Mouse (Mus musculus): ENCODE results near the gene Hils1. TPM values are rescaled to one million over a fixed set of nuclear protein-coding genes. Genes with fewer than 3 reads are reported as not detected.

Hils1 gene
- not detected for total RNA-seq (2021)

DNA sequence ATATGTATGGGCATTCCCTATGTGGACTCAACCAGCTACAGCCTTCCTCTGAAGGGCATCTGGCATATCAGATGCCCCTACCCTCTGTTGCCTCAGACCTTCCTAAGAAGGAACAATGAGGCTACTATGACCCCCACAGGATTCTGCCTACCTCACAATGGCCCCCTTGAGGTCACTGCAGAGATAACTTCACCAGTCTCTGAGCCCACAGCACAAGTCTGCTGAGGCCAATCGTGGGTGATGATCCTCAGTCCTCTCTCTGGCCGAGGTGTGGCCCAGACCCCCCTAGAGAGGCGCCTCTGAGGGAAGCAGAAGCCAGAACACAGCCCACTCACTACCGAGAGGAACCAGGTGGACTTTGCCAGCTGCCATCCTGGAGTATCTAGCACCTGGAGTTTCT is at the start of gene Hils1:
TSS of gene Hils1 (plus strand) at position 175 of the 400 bp plus-strand sequence.
- no peak for DNase-seq (ENCODE audit: extremely low spot score in 1 of 2, low spot score in 1 of 2)

DNA sequence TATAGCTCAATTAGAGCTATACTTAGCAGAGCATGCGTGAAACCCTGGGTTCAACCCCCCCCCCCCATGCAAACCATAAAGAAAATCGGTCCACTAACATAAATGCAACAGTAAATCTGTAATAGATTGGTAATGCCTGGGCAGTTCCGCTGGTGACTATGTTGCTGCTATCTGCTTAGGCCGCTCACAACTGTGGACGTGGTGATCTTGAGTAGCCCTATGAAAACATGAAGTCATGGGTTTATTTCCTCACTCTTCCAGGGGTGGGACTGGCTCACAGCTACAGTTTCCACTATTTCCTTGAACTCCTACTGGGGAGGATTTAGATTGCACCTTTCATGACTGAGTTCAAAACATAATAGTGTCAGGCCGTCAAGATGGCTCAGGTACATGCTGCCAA is 49.7 kb upstream of the Hils1 start:
- DNase-seq (ENCODE audit: extremely low spot score in 1 of 2, low spot score in 1 of 2) = no peak

- DNase-seq (ENCODE audit: extremely low spot score in 1 of 2, low spot score in 1 of 2) = no peak
Observed at GRCm38 (mm10) chr11:94920996-94921401, 46.4 kb upstream of the Hils1 start.

DNA sequence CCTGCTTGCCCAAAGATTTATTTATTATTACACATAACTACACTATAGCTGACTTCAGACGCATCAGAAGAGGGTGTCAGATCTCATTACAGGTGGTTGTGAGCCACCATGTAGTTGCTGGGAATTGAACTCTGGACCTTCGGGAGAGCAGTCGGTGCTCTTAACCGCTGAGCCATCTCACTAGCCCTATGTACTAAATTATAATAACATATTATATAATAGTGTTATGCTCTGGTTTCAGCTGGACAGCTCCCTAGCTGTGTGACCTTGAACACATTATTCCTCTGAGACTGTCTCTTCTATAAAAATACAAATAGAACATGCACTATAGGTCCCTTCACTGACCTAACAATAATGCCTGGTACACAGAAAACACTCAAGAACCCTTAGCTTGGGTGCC is 42.4 kb upstream of the Hils1 start:
- no peak for DNase-seq (ENCODE audit: extremely low spot score in 1 of 2, low spot score in 1 of 2)

DNA sequence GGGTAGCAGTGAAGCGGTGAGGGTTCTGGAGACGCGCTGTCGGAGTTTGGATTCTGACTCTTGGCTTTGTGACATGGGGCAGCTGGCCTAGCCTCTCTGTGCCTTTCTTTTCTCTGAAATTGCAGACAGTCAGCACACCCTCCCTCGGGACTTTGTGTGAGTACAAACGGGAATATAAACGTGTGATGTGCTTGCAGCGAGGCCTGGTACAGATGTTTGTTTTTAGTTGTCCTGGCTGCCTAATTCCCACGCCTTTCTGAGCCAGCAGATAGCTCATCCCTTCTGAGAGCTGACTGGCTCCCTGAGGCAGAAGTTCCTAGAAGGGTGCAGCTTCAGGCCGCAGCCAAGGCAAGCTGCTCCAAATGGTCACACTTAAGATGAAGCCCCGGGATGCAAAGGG is 41.0 kb upstream of the Hils1 start:
- no peak for DNase-seq (ENCODE audit: extremely low spot score in 1 of 2, low spot score in 1 of 2)

DNA sequence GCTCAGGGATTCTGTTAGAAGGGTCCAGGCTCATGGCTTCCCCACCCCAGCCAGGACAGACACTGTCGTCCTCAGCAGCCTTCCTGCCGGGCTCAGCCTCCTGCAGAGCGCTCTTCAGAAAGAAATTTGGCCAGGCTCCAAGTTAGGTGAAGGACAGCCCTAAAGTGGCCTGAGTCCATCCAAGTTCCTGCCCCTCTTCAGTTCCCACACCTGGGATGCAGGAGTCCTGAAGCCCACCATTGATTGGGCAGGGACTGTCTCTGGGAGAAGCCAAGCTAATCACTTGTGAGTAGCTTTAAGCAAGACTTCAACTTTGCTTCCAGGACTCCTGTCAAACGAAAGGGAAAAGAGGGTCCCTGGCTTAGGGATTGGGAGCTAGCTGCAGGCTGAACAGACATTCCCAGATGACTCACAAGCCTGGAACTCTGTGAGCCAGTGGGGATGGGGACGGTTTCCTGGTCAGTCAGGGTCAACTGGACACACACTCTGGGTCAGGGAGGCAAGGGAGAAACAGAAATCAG is 39.6 kb upstream of the Hils1 start:
- no peak for DNase-seq (ENCODE audit: extremely low spot score in 1 of 2, low spot score in 1 of 2)

GRCm38 (mm10) chr11:94928820-94929219 is 38.6 kb upstream of the Hils1 start:
- DNase-seq (ENCODE audit: extremely low spot score in 1 of 2, low spot score in 1 of 2) = no peak

- no peak for DNase-seq (ENCODE audit: extremely low spot score in 1 of 2, low spot score in 1 of 2)
Observed at GRCm38 (mm10) chr11:94929599-94929998, 37.8 kb upstream of the Hils1 start.

- no peak for DNase-seq (ENCODE audit: extremely low spot score in 1 of 2, low spot score in 1 of 2)
Observed at GRCm38 (mm10) chr11:94930151-94930550, 37.2 kb upstream of the Hils1 start.

- DNase-seq (ENCODE audit: extremely low spot score in 1 of 2, low spot score in 1 of 2) = no peak
Observed at GRCm38 (mm10) chr11:94933584-94933983, 33.8 kb upstream of the Hils1 start.

- DNase-seq (ENCODE audit: extremely low spot score in 1 of 2, low spot score in 1 of 2) = no peak
Observed at GRCm38 (mm10) chr11:94934526-94934925, 32.9 kb upstream of the Hils1 start.

DNA sequence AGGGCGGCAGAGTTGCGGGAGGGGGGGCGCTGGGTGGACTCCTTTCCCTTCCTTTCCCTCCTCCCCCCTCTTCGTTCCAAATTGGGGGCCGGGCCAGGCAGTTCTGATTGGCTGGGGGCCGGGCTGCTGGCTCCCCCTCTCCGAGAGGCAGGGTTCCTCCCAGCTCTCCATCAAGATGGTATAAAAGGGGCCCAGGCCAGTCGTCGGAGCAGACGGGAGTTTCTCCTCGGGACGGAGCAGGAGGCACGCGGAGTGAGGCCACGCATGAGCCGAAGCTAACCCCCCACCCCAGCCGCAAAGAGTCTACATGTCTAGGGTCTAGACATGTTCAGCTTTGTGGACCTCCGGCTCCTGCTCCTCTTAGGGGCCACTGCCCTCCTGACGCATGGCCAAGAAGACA is 31.3 kb upstream of the Hils1 start, which contains the start of gene Col1a1:
TSS of gene Col1a1 (plus strand) at position 180 of the 400 bp plus-strand sequence.
- DNase-seq (ENCODE audit: extremely low spot score in 1 of 2, low spot score in 1 of 2) = no peak

- peak; percentile 82 to 92 for DNase-seq (ENCODE audit: extremely low spot score in 1 of 2, low spot score in 1 of 2)
Observed at GRCm38 (mm10) chr11:94936851-94937295, 30.5 kb upstream of the Hils1 start.

GRCm38 (mm10) chr11:94937335-94937781 is 30.0 kb upstream of the Hils1 start:
- peak in 1 of 2 experiments; percentile 41 for DNase-seq (ENCODE audit: extremely low spot score in 1 of 2, low spot score in 1 of 2)

DNA sequence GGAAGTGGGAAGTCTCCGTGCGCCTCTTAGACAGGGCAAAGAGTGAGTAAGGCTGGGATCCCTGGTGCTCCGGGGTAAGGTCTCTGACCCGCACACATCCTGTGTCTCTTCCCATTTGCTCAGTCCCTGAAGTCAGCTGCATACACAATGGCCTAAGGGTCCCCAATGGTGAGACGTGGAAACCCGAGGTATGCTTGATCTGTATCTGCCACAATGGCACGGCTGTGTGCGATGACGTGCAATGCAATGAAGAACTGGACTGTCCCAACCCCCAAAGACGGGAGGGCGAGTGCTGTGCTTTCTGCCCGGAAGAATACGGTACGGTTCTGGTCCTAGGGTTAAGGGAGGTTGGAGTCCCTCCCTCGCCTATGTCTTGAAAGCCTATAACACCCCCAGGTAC is 29.6 kb upstream of the Hils1 start:
- no peak for DNase-seq (ENCODE audit: extremely low spot score in 1 of 2, low spot score in 1 of 2)

- DNase-seq (ENCODE audit: extremely low spot score in 1 of 2, low spot score in 1 of 2) = no peak
Observed at GRCm38 (mm10) chr11:94938296-94938695, 29.1 kb upstream of the Hils1 start.

GRCm38 (mm10) chr11:94939280-94939679 is 28.1 kb upstream of the Hils1 start:
- peak; percentile 74 to 89 for DNase-seq (ENCODE audit: extremely low spot score in 1 of 2, low spot score in 1 of 2)

DNA sequence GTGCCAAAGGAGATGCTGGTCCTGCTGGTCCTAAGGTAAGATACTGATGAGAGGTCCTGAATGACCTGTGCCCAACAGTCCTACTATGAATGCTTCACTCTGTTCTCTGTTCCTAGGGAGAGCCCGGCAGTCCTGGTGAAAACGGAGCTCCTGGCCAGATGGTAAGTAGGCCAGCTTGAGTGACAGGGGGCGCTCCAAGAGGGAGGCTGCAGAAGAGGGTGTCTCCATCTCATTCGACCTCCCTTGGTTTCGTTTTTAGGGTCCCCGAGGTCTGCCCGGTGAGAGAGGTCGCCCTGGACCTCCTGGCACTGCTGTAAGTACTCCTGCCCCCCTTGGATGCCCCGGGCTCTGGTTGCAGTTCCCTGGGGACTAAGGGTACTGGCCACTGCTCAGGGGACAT is 26.3 kb upstream of the Hils1 start:
- DNase-seq (ENCODE audit: extremely low spot score in 1 of 2, low spot score in 1 of 2) = no peak

DNA sequence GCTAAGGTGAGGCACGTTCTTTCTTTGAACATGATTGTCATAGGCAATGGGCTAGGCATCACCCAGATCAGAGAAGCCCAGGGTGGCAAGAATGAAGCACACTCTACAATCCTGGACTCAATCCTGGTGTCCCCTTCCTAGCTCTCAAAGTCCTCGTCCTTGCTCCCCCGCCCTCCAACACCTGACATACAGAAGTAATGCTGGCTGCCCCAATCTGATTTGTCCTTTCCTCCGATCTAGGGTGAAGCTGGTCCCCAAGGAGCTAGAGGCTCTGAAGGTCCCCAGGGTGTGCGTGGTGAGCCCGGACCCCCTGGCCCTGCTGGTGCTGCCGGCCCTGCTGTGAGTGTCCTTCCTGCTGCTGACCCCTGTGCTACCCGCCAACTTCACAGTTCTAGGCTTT is 25.6 kb upstream of the Hils1 start:
- DNase-seq (ENCODE audit: extremely low spot score in 1 of 2, low spot score in 1 of 2) = no peak

DNA sequence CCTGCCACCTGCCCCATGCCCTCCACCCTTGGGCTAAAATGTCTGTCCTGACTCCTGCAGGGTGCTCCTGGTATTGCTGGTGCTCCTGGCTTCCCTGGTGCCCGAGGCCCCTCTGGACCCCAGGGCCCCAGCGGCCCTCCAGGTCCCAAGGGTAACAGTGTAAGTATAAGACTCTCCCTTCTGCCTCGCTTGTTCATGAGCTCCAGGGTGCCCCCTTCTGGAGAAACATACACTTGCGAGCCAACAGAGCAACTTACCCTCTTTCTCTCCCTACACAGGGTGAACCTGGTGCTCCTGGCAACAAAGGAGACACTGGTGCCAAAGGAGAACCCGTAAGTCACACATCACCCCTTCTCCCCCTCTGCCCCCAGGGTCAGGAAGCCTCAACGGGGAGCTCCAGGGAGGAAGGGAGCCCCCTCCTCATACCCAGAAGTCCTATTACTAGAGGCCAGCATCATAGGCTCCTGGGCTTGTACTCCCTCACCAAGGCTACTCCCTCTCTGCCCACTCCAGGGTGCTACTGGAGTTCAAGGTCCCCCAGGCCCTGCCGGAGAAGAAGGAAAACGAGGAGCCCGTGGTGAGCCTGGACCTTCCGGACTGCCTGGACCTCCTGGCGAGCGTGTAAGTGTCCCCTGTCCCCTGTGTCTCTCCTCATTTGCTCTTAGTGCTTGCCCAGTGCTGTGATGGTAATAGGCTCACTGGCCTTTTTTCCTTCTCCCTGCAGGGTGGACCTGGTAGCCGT is 24.9 kb upstream of the Hils1 start:
- DNase-seq (ENCODE audit: extremely low spot score in 1 of 2, low spot score in 1 of 2) = peak in 1 of 2 experiments; percentile 65

- no peak for DNase-seq (ENCODE audit: extremely low spot score in 1 of 2, low spot score in 1 of 2)
Observed at GRCm38 (mm10) chr11:94943054-94943453, 24.3 kb upstream of the Hils1 start.

DNA sequence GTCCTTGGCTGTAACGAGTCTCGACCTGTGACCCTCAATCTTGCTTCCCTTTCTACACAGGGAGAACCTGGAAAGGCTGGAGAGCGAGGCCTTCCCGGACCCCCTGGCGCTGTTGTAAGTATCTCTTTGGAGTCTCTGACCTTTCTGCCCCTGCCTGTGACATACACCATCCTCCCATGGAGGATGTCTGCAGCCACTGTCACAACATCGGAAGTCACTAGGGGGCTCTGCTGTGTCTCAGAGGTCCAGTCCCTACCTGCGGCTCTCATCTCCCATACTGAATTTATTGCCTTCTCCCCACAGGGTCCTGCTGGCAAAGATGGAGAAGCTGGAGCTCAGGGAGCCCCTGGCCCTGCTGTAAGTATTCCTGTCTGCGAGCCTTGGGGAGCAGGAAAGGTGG is 23.1 kb upstream of the Hils1 start:
- no peak for DNase-seq (ENCODE audit: extremely low spot score in 1 of 2, low spot score in 1 of 2)

Data from layer of hippocampus, postnatal 25 days (tissue).